Mouse (Mus musculus) bone marrow macrophage, adult 2 months (primary cell): ENCODE data around the gene Gm11985. TPM values are rescaled to one million over a fixed set of nuclear protein-coding genes. Genes with fewer than 3 reads are reported as not detected.

Experiments used
- H3K27ac ChIP-seq: 2 replicates; pipeline ENCODE4 v1.5.1; 2012; ENCODE audit warnings: low read depth, low read length; ENCODE audit not compliant: insufficient read depth
- H3K4me1 ChIP-seq: 2 replicates; pipeline ENCODE4 v1.6.1; 2012; ENCODE audit warnings: low read length; ENCODE audit not compliant: control insufficient read depth, insufficient read depth
- H3K4me3 ChIP-seq: 2 replicates; pipeline ENCODE4 v1.5.1; 2012; ENCODE audit warnings: mild to moderate bottlenecking, low read length, moderate library complexity; ENCODE audit not compliant: insufficient read depth
- CTCF ChIP-seq: IDR thresholded peaks from 2 replicates; pipeline ENCODE4 v1.5.1; 2012; ENCODE audit warnings: low read depth, mild to moderate bottlenecking, low read length, moderate library complexity
- POLR2A ChIP-seq: IDR thresholded peaks from 2 replicates; pipeline ENCODE4 v1.6.1; 2012; ENCODE audit warnings: mild to moderate bottlenecking, low read depth, low read length, borderline replicate concordance
- polyA plus RNA-seq: library from polyadenylated mRNA; stranded (reverse); fragments of >200 nt; gene quantifications from 2 replicates; pipeline ENCODE4 v1.2.4, GENCODE M21; 2012; ENCODE audit not compliant: missing spikeins, insufficient read depth, insufficient read length

The Gm11985 gene
- polyA plus RNA-seq, 1 experiment: not detected

DNA sequence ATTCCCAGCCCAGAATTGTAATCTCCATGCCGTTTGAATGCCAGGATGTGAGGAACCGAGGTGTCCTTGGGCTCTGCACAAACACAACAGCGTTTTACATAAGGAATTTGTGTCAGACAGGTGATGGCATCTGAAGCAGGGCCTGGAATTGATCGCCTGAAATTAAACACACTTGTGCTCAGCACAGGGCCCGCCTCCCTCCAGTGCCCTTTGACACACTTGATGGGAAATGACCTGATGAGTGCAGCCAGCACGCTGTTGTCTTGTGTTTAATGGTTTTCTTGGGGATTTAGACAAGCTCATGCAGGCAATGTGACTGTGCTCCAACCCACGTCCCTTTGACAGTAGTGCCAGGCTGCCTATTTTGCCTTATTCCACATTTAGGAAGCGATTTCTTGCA is 897 bp downstream of the Gm11985 start:
- no peak overlapping the region for H3K4me3 ChIP-seq
- no peaks in the 10 kb centered on the region for H3K4me1 ChIP-seq
- TF ChIP-seq CTCF (no peak), POLR2A (no peak)
- no peak overlapping the region for H3K27ac ChIP-seq

- TF ChIP-seq CTCF (no peak), POLR2A (no peak)
- no peak overlapping the region for H3K4me3 ChIP-seq
- no peaks in the 10 kb centered on the region for H3K4me1 ChIP-seq
- no peak overlapping the region for H3K27ac ChIP-seq
These were observed 3.9 kb downstream of the Gm11985 start for GRCm38 (mm10) chr11:7184420-7184819.

GRCm38 (mm10) chr11:7182409-7183042 is 5.8 kb downstream of the Gm11985 start:
- TF ChIP-seq POLR2A: no peak
- TF ChIP-seq CTCF: no peak
- Histone ChIP-seq H3K27ac (no peak overlapping the region), H3K4me1 (no peaks in the 10 kb centered on the region), H3K4me3 (no peak overlapping the region)

DNA sequence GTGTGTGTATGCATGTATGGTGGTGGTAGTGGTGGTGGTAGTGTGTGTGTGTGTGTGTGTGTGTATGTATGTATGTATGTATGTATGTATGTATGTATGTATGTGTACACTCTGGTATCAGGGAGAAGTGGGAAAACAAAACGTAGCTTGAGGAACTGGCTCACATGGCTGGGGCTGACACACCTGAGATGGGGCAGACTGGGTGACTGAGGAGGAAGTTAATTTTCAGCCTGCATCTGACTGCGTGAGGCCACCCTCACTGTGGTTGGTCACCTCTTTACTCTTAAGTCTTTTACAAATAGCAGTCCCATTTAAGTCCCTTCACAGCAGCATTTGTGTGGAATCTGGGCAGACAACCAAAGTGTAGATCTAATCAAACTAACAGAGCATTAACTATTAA is 9.1 kb downstream of the Gm11985 start:
- TF ChIP-seq CTCF (no peak), POLR2A (no peak)
- H3K4me1 ChIP-seq: no peaks in the 10 kb centered on the region
- no peak overlapping the region for H3K4me3 ChIP-seq
- no peak overlapping the region for H3K27ac ChIP-seq

DNA sequence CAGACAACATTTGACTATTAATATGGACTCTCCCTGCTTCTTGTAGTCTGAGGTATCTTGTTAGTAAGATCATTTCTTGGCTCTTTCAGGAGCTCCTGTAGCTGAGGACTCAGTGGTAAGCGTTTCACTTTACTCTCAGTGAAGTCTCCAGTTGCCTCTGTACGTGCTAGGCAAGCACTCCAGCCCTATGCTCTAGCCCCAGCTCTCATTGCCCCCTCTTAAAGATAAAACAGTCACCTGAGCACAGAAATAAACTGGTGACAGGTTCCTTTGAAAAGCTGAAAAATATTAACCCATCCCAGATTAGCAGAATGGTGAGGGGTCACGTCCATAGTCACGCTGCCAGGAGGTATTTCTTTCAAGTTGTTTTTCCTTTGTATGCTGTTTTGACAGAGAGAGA is 9.6 kb downstream of the Gm11985 start:
- TF ChIP-seq POLR2A: no peak
- no peak for TF ChIP-seq CTCF
- no peak overlapping the region for H3K27ac ChIP-seq
- H3K4me1 ChIP-seq: no peaks in the 10 kb centered on the region
- no peak overlapping the region for H3K4me3 ChIP-seq

DNA sequence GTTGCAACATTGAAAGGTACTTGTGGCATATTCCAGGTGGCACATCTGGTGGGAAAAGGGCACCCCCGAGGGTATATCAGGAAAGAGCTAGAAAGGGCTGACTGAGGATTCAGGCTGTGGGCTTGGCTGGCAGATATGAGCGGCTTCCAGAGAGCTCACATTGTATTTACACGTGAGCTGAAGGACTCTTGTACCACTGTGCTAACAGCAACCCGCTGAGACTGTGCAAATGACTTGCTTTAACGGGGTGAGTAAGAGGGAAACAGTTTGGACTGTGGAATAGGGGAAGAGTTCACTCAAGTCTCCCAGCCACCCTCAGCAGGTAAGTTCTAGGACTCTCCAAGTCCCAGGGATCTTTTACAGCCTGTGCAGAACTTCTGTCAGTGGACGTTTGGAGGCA is 14.7 kb downstream of the Gm11985 start:
- Histone ChIP-seq H3K4me3 (no peak overlapping the region), H3K27ac (no peak overlapping the region), H3K4me1 (no peaks in the 10 kb centered on the region)
- TF ChIP-seq CTCF (no peak), POLR2A (no peak)

DNA sequence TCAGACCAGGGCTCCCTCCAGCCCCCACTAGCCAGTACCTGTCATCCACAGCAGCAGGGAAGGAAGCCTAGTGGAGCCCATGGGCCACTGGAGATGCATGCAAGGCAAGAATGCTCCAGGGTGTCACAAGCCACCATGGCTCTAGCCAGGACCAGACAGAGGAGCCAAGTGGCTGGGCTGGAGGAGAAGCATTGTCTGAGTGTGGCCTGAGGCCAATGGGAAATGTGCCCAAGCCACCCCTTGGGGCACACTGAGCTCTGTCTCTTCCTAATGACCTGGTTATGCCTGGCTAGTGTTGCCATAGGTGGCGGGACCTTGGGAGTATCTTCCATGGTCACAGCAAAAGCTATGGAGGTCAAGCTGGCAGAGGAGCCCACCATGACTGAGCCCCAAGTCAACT is 18.7 kb downstream of the Gm11985 start:
- no peak overlapping the region for H3K4me3 ChIP-seq
- H3K4me1 ChIP-seq: no peaks in the 10 kb centered on the region
- H3K27ac ChIP-seq: no peak overlapping the region
- TF ChIP-seq CTCF (no peak), POLR2A (no peak)

DNA sequence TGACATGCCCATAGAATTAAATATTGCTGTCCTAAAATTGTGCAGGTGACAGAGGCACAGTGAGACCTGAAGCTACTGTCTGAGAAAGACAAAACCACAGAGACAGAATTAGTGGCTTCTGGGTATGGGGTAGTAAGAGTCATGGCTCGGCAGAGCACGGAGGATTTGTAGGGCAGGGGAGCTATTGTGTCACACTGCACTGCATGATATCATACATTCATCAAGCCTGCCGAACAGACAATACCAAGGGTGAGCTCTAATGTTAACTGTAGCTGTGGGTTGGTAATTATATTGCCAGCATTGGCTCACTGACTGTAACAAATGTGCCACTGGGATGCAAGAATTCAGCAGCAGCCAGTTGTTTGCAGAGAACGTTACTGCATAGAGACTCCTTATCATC is 24.0 kb downstream of the Gm11985 start:
- Histone ChIP-seq H3K27ac (no peak overlapping the region), H3K4me1 (no peaks in the 10 kb centered on the region), H3K4me3 (no peak overlapping the region)
- TF ChIP-seq POLR2A (no peak), CTCF (no peak)

- Histone ChIP-seq H3K4me3 (no peak overlapping the region), H3K27ac (no peak overlapping the region), H3K4me1 (no peaks in the 10 kb centered on the region)
- TF ChIP-seq POLR2A (no peak), CTCF (peak; percentile 10; the same call in 1 of the 2 replicates)
These were observed 26.7 kb downstream of the Gm11985 start for GRCm38 (mm10) chr11:7161502-7162174.

GRCm38 (mm10) chr11:7160637-7161101 is 27.7 kb downstream of the Gm11985 start:
- no peaks in the 10 kb centered on the region for H3K4me1 ChIP-seq
- no peak overlapping the region for H3K4me3 ChIP-seq
- no peak overlapping the region for H3K27ac ChIP-seq
- TF ChIP-seq POLR2A: no peak
- TF ChIP-seq CTCF: no peak

DNA sequence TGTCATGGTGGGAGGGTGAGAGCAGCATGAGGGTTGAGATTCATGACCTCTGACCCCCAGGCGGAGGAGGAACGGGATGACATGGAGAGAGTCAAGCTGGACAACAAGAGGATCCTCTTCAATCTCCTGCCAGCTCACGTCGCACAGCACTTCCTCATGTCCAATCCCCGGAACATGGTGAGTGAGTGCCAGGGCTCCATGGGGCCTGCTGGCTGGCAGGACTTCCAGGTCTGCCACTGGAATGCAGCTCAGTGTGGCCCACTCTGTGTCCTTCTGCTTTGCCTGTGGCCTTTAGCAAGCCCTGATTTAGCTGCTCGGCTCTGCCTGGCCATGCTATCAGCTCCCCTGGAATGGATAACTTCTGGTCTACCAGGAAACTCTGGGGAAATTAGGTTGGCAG is 28.2 kb downstream of the Gm11985 start:
- no peaks in the 10 kb centered on the region for H3K4me1 ChIP-seq
- TF ChIP-seq POLR2A (no peak), CTCF (no peak)
- no peak overlapping the region for H3K4me3 ChIP-seq
- no peak overlapping the region for H3K27ac ChIP-seq
